10 mouse cellular contexts compared by ENCODE assay signal in the genomic region with DNA sequence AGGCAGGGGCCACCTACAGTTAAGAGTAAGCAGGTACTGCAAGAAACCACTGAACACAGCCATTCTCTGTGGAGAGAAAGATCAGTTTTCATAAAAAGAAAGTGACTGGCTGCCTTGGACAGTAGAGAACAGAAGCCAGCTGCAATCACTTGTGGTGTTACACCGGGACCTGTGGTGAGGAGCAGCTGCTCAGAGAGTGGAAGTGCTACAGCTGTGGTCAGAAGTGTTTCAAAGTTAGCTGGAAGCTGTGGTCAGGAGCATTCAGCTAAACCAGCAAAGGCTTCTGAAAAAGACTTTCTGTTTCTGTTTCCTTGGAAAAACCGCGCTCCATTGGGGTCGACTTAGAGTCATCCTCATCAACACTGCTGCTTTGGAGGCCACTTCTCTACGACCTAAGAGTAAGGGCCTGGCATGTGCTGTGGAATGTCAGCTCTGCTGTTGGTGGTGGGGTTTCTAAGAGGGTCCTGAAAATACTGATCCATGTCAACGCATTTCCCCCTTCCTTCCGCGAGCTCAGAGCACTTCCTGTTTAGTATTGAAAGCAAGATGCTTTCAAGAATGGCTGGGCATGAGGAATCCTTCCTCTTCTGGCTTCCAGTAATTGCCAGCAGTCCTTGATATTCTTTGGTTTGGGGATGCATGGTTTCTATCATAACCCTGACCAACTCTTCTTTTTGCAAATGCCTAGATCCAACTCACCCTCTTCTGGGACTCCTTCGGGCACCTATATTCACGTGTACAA.
DNase-seq lines count a peak whose midpoint lies in the region; ATAC-seq and TF ChIP-seq lines count a peak whose summit lies in the region.
"Had no signal": no experiment of that assay in that cellular context is flagged by ENCODE, and none has a peak within 500 bp of the region (broad histone marks: within the 10 kb centered on the region; RNA-seq: fewer than 3 reads in every experiment).

No protein-coding gene starts in this region.

- no peaks in the 10 kb centered on the region for H3K27me3 ChIP-seq in liver, adult 2 months (ENCODE audit: control insufficient read depth, insufficient read depth, low read length)
- H3K27me3 ChIP-seq in liver, embryonic 12.5 days (replicated peaks): no peaks in the 10 kb centered on the region
- H3K27me3 ChIP-seq in liver, postnatal 0 days (ENCODE audit: insufficient read depth, low read length): no peaks in the 10 kb centered on the region
- H3K27me3 ChIP-seq: neural tube, embryonic 12.5 days had no signal

- no peaks in the 10 kb centered on the region for H3K36me3 ChIP-seq in liver, adult 2 months (ENCODE audit: control insufficient read depth, insufficient read depth, low read length)
- H3K36me3 ChIP-seq in liver, embryonic 12.5 days: no peaks in the 10 kb centered on the region
- no peaks in the 10 kb centered on the region for H3K36me3 ChIP-seq in liver, postnatal 0 days (replicated peaks; ENCODE audit: insufficient read depth, low read length)
- H3K36me3 ChIP-seq: neural tube, embryonic 12.5 days had no signal

- no peak overlapping the region for H3K4me2 ChIP-seq in liver, embryonic 12.5 days
- H3K4me2 ChIP-seq in liver, postnatal 0 days (ENCODE audit: low read depth, low read length): peak overlapping the region; percentile 27; the same call in 1 of the 2 replicates
- H3K4me2 ChIP-seq: neural tube, embryonic 12.5 days had no signal

- H3K4me3 ChIP-seq in liver, adult 2 months (ENCODE audit: insufficient read depth, low read depth, low read length): no peak overlapping the region; the same call in 1 of the 2 replicates
- no peak overlapping the region for H3K4me3 ChIP-seq in liver, embryonic 12.5 days
- peak overlapping the region; percentile 3 for H3K4me3 ChIP-seq in liver, postnatal 0 days (ENCODE audit: low read depth, low read length)
- H3K4me3 ChIP-seq: neural tube, embryonic 12.5 days had no signal

- H3K4me1 ChIP-seq in liver, adult 2 months (ENCODE audit: control insufficient read depth, insufficient read depth, low read length): no peaks in the 10 kb centered on the region
- no peaks in the 10 kb centered on the region for H3K4me1 ChIP-seq in liver, embryonic 12.5 days
- no peaks in the 10 kb centered on the region for H3K4me1 ChIP-seq in liver, postnatal 0 days (ENCODE audit: insufficient read depth)
- H3K4me1 ChIP-seq: neural tube, embryonic 12.5 days had no signal

- TF ChIP-seq POLR2A in liver, adult 2 months (IDR thresholded peaks at IDR 0.05; ENCODE audit: extremely low read depth, insufficient read depth, low read length): no peak

- DNase-seq in liver, adult 2 months (ENCODE audit: extremely low read depth, low read depth, low spot score): no peak
- DNase-seq in fibroblast of lung, adult 2 months (ENCODE audit: low read depth): peak; percentile 19
- DNase-seq in liver, postnatal 0 days: peak; percentile 32
- DNase-seq in thymus, postnatal 0 days (ENCODE audit: low spot score): peak; percentile 69
- no peak for DNase-seq in ovary, postnatal 10 days (ENCODE audit: low spot score)
- no peak for DNase-seq in urinary bladder, postnatal 36 days (ENCODE audit: low spot score in 2 of 2)
- DNase-seq in gastrocnemius, postnatal 10 days: no peak
- DNase-seq: cerebellum, adult 8-10 months had no signal

- no peak for ATAC-seq in liver, embryonic 12.5 days
- peak; percentile 74 for ATAC-seq in liver, postnatal 0 days

- no peaks in the 10 kb centered on the region for H3K9me3 ChIP-seq in liver, embryonic 12.5 days (replicated peaks)
- H3K9me3 ChIP-seq in liver, postnatal 0 days (ENCODE audit: low read length): no peaks in the 10 kb centered on the region
- H3K9me3 ChIP-seq: neural tube, embryonic 12.5 days had no signal

- H3K27ac ChIP-seq in liver, adult 2 months (replicated peaks; ENCODE audit: insufficient read depth, low read depth, low read length): peak overlapping the region; percentile 54
- H3K27ac ChIP-seq in liver, embryonic 12.5 days: no peak overlapping the region
- H3K27ac ChIP-seq in liver, postnatal 0 days (ENCODE audit: low read depth): peak overlapping the region; percentile 44; the same call in 1 of the 2 replicates
- H3K27ac ChIP-seq: neural tube, embryonic 12.5 days had no signal

- TF ChIP-seq EP300 in liver, postnatal 0 days (IDR thresholded peaks at IDR 0.05; ENCODE audit: low read depth): no peak

- 78% methylated on average over 10 of the region's 10 CpGs for WGBS in liver, adult 2 months
- 44% methylated on average over 10 of the region's 10 CpGs for WGBS in liver, embryonic 12.5 days (ENCODE audit: insufficient replicate concordance)
- WGBS in liver, postnatal 0 days (ENCODE audit: insufficient replicate concordance): 41% methylated on average over 10 of the region's 10 CpGs

- no peaks in the 10 kb centered on the region for H3K79me2 ChIP-seq in liver, adult 2 months (ENCODE audit: control insufficient read depth, insufficient read depth, low read length)

- TF ChIP-seq CTCF in liver, adult 2 months (IDR thresholded peaks at IDR 0.05; ENCODE audit: low read depth, low read length): no peak
- TF ChIP-seq CTCF in liver, postnatal 0 days (IDR thresholded peaks at IDR 0.05; ENCODE audit: low read depth): no peak

- H3K9ac ChIP-seq in liver, adult 2 months (ENCODE audit: low read depth, low read length): no peak overlapping the region
- no peak overlapping the region for H3K9ac ChIP-seq in liver, embryonic 12.5 days
- H3K9ac ChIP-seq in liver, postnatal 0 days (replicated peaks): no peak overlapping the region
- H3K9ac ChIP-seq: neural tube, embryonic 12.5 days had no signal

Comparison
In these comparisons a context has a peak if more than half of its experiments do, and no peak if none do; other contexts are left out.
1. DNase-seq: peak in fibroblast of lung, adult 2 months (single experiment), liver, postnatal 0 days (single experiment) and thymus, postnatal 0 days (single experiment); none in liver, adult 2 months (single experiment), ovary, postnatal 10 days (single experiment), urinary bladder, postnatal 36 days (0 of 2) and gastrocnemius, postnatal 10 days (single experiment).